Mouse (Mus musculus): ENCODE data around the gene Tmem51.

DNA sequence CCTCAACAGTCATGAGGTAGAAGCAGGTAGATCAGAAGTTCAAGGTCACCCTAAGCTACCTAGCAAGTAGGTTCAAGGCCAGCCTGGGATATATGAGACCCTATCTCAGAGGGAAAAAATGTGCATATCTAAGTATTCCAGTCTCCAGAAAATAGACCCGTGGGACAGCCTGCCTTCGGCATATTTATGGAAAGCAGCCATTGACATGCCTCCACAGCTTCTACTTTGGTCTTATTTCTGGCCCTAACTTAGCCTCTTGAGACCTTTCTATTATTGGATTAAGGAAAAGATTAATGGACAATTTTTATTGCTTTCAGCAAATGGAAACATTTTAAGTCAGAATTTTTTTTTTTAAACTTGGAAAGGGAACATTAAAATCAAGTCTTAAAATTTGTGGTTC is 57.1 kb downstream of the Tmem51 start:
- TF ChIP-seq MAFK (IDR thresholded peaks at IDR 0.05; ENCODE audit: insufficient read depth, low read depth, low read length), result no peak
- no peak for TF ChIP-seq ZNF384 (IDR thresholded peaks at IDR 0.05; ENCODE audit: low read depth, low read length)
- TF ChIP-seq ZC3H11A (IDR thresholded peaks at IDR 0.05; ENCODE audit: borderline replicate concordance, low read depth, low read length), result no peak
- TF ChIP-seq CHD2 (IDR thresholded peaks at IDR 0.05; ENCODE audit: low read depth, low read length), result no peak
- TF ChIP-seq HCFC1 (IDR thresholded peaks at IDR 0.05; ENCODE audit: borderline replicate concordance, insufficient read depth, low read length), result no peak
